Mouse (Mus musculus): ENCODE measurements around the gene Sprtn. TPM values are rescaled to one million over a fixed set of nuclear protein-coding genes. Genes with fewer than 3 reads are reported as not detected.

The Sprtn gene
- total RNA-seq, 2 experiments from 2014 or later, result 15.7 to 19.6 TPM

DNA sequence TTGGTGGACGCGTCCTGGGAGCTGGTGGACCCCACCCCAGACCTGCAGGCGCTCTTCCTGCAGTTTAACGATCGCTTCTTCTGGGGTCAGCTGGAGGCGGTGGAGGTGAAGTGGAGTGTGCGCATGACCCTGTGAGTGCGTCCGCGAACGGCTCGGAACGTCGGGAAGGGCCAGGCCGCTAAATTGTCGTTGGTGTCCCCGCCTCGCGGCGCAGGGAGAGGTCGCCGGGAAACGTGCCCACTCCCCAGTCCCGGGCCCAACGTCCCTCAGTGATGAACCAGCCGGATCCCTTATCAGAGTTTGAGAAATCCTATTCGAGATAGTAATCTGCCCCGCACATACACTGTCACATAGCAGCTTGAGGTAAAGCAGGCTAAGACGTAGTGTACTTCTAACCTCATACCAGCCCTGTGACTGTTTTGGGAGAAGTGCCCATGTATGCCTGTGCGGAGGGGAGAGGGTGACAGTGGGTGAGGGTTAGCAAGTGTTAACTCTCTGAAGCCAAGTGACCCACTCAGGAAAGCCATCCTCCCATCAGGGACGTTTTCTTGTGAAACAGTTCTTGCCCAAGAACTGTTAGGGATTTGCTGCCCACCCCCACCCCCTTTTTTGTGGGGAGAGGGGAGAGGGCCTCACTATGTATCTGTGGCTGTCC lies 692 bp downstream of the Sprtn start:
- ATAC-seq (replicated peaks; ENCODE audit: poor library complexity), result 0 out of 2 replicates have a peak, but pooled peaks have one; percentile 0

- no peak for ATAC-seq (replicated peaks; ENCODE audit: poor library complexity)
Observed at GRCm38 (mm10) chr8:124903198-124903597, 5.5 kb downstream of the Sprtn start.

DNA sequence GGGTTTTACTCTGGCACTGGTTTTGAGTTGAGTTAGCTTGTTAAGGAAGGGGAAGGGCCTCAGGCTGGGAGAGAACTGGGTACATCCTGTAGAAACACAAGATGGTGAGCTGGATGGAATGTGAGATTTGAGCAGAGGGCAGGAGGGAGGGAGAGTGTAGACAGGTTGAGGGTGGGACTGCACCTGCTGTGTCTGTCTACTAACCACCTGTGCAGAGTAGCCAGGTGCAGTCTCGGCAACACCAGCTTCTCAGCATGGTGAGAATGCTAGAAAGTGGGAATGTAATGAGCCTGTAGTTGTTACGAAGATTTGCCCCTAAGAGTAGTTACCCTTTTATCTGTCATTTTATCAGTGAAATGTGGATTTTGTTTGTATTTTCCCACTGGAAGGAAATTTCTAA lies 7.8 kb downstream of the Sprtn start:
- ATAC-seq (replicated peaks; ENCODE audit: poor library complexity), result no peak

GRCm38 (mm10) chr8:124909936-124910335 lies 12.2 kb downstream of the Sprtn start:
- ATAC-seq (replicated peaks; ENCODE audit: poor library complexity), result no peak

DNA sequence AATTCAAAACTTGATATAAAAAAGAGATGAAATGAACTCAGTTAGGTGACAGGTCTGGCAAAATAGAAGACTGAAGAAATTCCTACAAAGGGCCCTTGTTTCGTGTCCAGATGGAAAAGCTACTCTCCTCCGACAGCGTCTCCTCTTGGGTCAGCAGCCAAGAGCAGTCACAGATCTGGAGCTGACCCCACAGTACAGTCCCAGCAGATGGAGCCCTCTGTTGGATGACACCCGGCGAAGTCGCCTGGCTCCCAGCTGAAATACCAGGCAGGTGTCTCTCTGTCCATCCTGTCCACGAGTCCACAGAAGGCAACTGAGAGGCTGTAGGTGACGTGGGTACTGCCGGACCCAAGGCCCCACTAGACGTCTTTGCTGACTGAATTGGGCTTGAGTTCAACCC lies 12.7 kb downstream of the Sprtn start:
- ATAC-seq (replicated peaks; ENCODE audit: poor library complexity), result no peak

GRCm38 (mm10) chr8:124911938-124912872 lies 14.5 kb downstream of the Sprtn start:
- ATAC-seq (replicated peaks; ENCODE audit: poor library complexity), result peak; percentile 71

DNA sequence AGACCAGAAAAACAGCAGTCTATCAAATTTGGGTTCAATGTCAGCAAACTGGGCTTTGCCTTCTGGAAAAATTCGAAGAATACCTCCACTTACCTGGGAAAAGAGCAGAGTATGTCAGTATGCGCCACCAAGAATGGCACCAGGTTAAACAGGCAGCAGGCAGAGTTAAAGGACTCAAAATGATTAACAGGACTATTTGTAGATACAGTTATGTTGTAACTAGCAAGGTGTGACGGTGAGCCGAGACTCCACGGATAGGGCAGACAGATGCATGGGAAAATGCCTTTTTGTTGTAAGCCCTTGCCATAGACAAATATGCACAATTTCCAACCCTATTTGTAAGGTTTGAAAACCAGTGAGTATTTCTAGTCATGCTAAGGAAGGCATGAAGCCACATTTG lies 16.4 kb downstream of the Sprtn start:
- no peak for ATAC-seq (replicated peaks; ENCODE audit: poor library complexity)

DNA sequence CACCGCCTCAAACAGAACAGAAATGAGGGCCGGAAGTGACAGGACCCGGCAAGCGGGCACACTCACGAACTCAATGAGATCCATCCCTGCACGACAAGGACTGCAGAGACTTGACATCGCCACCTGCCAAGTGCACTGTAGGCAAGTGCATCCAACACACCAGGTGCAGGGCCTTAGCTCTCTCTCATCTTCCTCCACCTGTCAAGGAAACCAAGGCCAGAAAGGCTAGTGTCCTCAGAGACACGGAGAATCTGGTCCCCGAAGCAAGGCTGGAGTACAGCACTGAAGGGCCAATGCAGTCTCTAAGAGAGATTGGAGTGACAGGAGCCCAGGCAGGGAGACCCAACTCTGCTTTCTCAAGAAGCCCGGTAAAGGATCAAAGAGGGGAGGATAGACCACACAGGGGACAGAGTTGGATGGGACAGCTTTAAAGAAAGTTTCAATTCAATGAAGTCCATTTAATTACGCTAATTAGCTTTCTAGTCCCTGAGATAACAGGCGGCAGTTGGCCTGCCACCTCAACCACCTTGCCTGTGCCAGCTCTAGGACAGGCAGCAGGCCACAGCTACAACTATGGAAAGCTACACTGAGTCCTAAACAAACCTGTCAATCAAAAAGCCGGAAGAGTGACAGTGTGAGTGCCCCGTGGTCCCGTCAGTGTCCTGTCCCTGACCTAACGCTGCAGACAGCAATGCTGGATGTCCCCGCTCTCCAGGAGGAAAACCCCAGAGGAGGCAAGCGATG lies 20.2 kb downstream of the Sprtn start:
- ATAC-seq (replicated peaks; ENCODE audit: poor library complexity), result no peak

DNA sequence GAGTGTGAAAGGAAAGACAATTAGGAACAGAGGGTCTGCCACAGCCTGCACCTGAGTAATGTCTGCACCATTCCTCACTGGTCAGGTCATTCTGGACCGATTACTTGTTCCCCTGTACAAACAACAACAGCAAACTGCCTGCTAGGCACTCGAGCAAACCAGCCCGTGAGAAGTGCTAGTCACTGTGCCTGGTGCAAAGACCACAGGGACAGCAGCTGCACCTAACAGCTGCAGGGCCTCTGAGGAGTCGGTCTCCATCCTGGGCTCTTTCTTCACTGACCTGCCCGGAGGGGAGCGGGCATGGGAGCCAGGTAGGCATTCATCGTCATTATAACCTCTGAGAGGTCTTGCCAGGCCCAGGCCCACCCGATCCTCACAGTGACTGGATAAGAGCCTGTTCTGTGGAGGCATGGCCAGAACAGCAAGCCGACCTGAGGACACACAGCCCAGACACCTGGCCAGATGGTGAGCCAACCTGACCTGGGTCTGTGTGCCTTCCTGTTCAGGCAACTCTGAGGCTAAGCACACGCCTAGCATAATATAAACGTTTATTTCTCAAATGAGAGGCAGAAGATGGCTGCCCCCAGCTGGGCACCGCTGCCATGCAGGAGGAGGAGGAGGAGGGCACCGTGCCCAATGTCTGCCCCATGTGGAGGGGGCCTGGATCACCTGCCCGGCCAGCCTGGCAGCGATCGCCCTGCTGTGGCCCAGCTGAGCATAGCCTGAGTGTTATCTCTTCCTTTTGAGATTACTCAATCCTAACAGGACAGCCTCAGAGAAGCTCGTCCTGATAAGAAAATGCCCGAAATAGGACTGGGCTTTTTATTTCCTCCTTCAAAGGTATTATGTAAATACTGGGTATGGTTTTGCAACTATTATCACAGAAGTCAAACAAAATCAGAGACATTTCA lies 23.9 kb downstream of the Sprtn start:
- ATAC-seq (replicated peaks; ENCODE audit: poor library complexity), result peak; percentile 51

- no peak for ATAC-seq (replicated peaks; ENCODE audit: poor library complexity)
Observed at GRCm38 (mm10) chr8:124922490-124923089, 24.9 kb downstream of the Sprtn start.

- ATAC-seq (replicated peaks; ENCODE audit: poor library complexity), result peak; percentile 8
Observed at GRCm38 (mm10) chr8:124923971-124924652, 26.4 kb downstream of the Sprtn start.

GRCm38 (mm10) chr8:124925544-124926266 lies 28.0 kb downstream of the Sprtn start:
- peak; percentile 59 for ATAC-seq (replicated peaks; ENCODE audit: poor library complexity)

DNA sequence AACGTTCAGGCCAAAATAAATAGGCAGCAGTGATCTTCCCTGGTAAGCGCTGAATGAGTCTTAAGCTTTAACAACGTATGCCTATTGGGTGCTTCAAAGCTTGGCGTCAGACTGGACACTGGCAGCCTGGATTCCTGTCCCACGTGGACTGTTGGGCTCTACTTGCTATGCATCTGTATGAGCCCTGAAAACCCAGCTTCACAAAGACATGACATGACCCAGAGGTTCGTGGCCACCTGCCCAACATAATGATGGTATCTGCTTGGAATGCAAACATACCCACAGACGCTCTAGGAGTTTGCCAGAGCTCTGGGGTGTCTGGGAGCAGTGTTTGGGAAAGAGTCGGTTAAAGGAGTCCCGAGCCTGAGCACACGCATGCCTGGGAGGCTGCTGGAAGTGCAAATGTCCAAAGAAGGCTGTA lies 28.7 kb downstream of the Sprtn start:
- no peak for ATAC-seq (replicated peaks; ENCODE audit: poor library complexity)

GRCm38 (mm10) chr8:124929006-124929405 lies 31.3 kb downstream of the Sprtn start:
- ATAC-seq (replicated peaks; ENCODE audit: poor library complexity), result no peak

- ATAC-seq (replicated peaks; ENCODE audit: poor library complexity), result no peak
Observed at GRCm38 (mm10) chr8:124930086-124930485, 32.4 kb downstream of the Sprtn start.

DNA sequence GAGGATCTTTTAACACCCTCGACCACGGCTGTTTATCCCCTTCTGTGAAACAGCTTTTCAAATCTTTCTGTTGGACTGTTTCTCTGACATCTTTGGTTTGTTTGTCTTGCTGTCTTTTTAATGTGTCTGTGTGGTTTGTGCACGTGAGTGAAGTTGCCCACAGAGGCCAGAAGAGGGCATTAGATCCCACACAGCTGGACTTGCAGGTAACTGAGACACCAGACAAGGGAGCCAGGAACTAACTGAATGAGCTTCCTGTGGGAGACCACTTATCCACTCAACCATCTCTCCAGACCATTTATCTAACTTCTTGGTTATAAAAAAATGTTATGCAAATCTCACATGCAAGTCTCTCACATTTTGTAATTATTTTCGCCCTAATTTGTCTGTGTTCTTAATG lies 33.0 kb downstream of the Sprtn start:
- no peak for ATAC-seq (replicated peaks; ENCODE audit: poor library complexity)

- no peak for ATAC-seq (replicated peaks; ENCODE audit: poor library complexity)
Observed at GRCm38 (mm10) chr8:124932435-124932834, 34.7 kb downstream of the Sprtn start.

DNA sequence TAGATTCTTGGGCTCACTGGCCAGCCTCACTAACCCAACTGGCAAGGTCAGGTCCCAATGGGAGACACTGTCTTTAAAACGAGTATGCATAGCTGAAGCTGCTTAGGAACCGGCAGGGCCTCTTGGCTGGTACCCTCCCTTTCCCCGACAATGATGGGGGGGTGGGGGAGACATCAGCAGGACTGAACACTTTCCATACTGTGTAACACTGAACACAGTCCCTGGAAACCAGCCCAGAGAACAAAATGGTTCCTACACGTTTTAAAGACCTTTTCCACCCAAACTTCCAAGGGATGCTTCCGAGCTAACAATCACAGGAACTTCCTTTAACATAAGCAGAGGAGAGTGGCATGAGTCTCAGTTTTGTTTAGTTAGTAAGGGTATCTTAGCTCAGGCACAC lies 37.4 kb downstream of the Sprtn start:
- ATAC-seq (replicated peaks; ENCODE audit: poor library complexity), result no peak

DNA sequence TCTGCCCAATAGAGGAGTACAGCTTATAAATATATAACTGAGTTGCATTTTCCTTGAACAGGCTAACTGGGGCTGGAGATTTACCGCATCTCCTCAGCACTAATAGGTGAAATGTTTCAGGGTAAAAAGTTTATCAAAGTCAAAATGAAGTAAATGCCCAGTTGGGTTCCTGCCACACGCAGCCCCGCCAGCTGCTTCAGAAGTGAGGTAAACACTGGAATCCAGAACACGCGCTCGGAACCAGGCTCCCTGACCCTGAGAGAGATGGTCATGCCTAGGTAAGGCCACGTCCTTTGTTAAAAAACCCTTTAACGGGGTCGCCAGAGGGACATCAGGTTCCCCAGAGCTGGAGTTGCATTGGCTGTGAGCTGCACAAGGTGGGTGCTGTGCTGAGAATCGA lies 39.0 kb downstream of the Sprtn start:
- no peak for ATAC-seq (replicated peaks; ENCODE audit: poor library complexity)

Measured in megakaryocyte progenitor cell, adult 5-6 weeks (primary cell).